Mouse (Mus musculus): ENCODE measurements around the gene Cradd. TPM values are rescaled to one million over a fixed set of nuclear protein-coding genes. Genes with fewer than 3 reads are reported as not detected.
A peak's percentile ranks its signal among the peaks of the same experiment; 100 is the strongest.

Cradd gene
- polyA plus RNA-seq, 1 experiment, result 9.5 TPM

- Histone ChIP-seq H3ac (ENCODE audit: control insufficient read depth, insufficient read length) (no peak overlapping the region), H3K4me2 (ENCODE audit: low read depth) (no peak overlapping the region), H3K79me2 (ENCODE audit: control insufficient read depth, insufficient read depth) (no peaks in the 10 kb centered on the region)
Measured at GRCm38 (mm10) chr10:95145204-95145926, 178.6 kb downstream of the Cradd start.

GRCm38 (mm10) chr10:95144414-95145130 lies 179.4 kb downstream of the Cradd start:
- TF ChIP-seq USF1 (IDR thresholded peaks at IDR 0.05; ENCODE audit: low read depth) (no peak), MYOG (IDR thresholded peaks at IDR 0.05; ENCODE audit: control insufficient read depth in 1 of 3, insufficient read depth in 1 of 3, insufficient read length in 2 of 3, low read depth in 2 of 3) (no peak), SRF (IDR thresholded peaks at IDR 0.05; ENCODE audit: control insufficient read depth, insufficient read length, low read depth) (no peak), POLR2AphosphoS2 (IDR thresholded peaks at IDR 0.05; ENCODE audit: insufficient read length, low read depth) (no peak), TCF12 (IDR thresholded peaks at IDR 0.05; ENCODE audit: insufficient read depth, poor library complexity, severe bottlenecking) (no peak), E2F4 (IDR thresholded peaks at IDR 0.05; ENCODE audit: insufficient read depth) (no peak), MAX (IDR thresholded peaks at IDR 0.05; ENCODE audit: low read depth) (no peak), POLR2A (IDR thresholded peaks at IDR 0.05; ENCODE audit: insufficient read length, low read depth) (no peak), TCF3 (IDR thresholded peaks at IDR 0.05; ENCODE audit: insufficient read length, low read depth) (no peak), MYOD1 (IDR thresholded peaks at IDR 0.05; ENCODE audit: control insufficient read depth in 1 of 3, insufficient read length in 2 of 3, low read depth in 2 of 3) (no peak), REST (IDR thresholded peaks at IDR 0.05; ENCODE audit: insufficient read depth, insufficient read length) (no peak)
- no peak overlapping the region for H3K4me3 ChIP-seq
- no peaks in the 10 kb centered on the region for H3K27me3 ChIP-seq (ENCODE audit: control insufficient read depth, insufficient read depth, insufficient read length)
- H3K36me3 ChIP-seq (ENCODE audit: control insufficient read depth, insufficient read depth), result no peaks in the 10 kb centered on the region
- no peaks in the 10 kb centered on the region for H3K79me2 ChIP-seq (ENCODE audit: control insufficient read depth, insufficient read depth)
- no peak overlapping the region for H3K4me2 ChIP-seq (ENCODE audit: low read depth)
- no peak overlapping the region for H3ac ChIP-seq (ENCODE audit: control insufficient read depth, insufficient read length)

More at GRCm38 (mm10) chr10:95145204-95145926, 178.6 kb downstream of the Cradd start:
- H3K36me3 ChIP-seq (ENCODE audit: control insufficient read depth, insufficient read depth), result no peaks in the 10 kb centered on the region
- H3K4me3 ChIP-seq, result no peak overlapping the region
- TF ChIP-seq MYOD1 (IDR thresholded peaks at IDR 0.05; ENCODE audit: control insufficient read depth in 1 of 3, insufficient read length in 2 of 3, low read depth in 2 of 3), result peak in 1 of 3 experiments; percentile 32
- TF ChIP-seq MYOG (IDR thresholded peaks at IDR 0.05; ENCODE audit: control insufficient read depth in 1 of 3, insufficient read depth in 1 of 3, insufficient read length in 2 of 3, low read depth in 2 of 3), result no peak
- no peak for TF ChIP-seq REST (IDR thresholded peaks at IDR 0.05; ENCODE audit: insufficient read depth, insufficient read length)
- no peaks in the 10 kb centered on the region for H3K27me3 ChIP-seq (ENCODE audit: control insufficient read depth, insufficient read depth, insufficient read length)

- TF ChIP-seq TCF3 (IDR thresholded peaks at IDR 0.05; ENCODE audit: insufficient read length, low read depth) (no peak), TCF12 (IDR thresholded peaks at IDR 0.05; ENCODE audit: insufficient read depth, poor library complexity, severe bottlenecking) (no peak), USF1 (IDR thresholded peaks at IDR 0.05; ENCODE audit: low read depth) (no peak), MAX (IDR thresholded peaks at IDR 0.05; ENCODE audit: low read depth) (no peak), POLR2AphosphoS2 (IDR thresholded peaks at IDR 0.05; ENCODE audit: insufficient read length, low read depth) (no peak)
- no peaks in the 10 kb centered on the region for H3K27me3 ChIP-seq (ENCODE audit: control insufficient read depth, insufficient read depth, insufficient read length)
- no peak overlapping the region for H3ac ChIP-seq (ENCODE audit: control insufficient read depth, insufficient read length)
- no peaks in the 10 kb centered on the region for H3K36me3 ChIP-seq (ENCODE audit: control insufficient read depth, insufficient read depth)
- no peak overlapping the region for H3K4me3 ChIP-seq
- H3K79me2 ChIP-seq (ENCODE audit: control insufficient read depth, insufficient read depth), result no peaks in the 10 kb centered on the region
- H3K4me2 ChIP-seq (ENCODE audit: low read depth), result no peak overlapping the region
Measured at GRCm38 (mm10) chr10:95143446-95144114, 180.4 kb downstream of the Cradd start.

GRCm38 (mm10) chr10:95142844-95143435 lies 181.0 kb downstream of the Cradd start:
- Histone ChIP-seq H3K4me2 (ENCODE audit: low read depth) (no peak overlapping the region), H3K4me3 (no peak overlapping the region), H3K27me3 (ENCODE audit: control insufficient read depth, insufficient read depth, insufficient read length) (no peaks in the 10 kb centered on the region), H3K36me3 (ENCODE audit: control insufficient read depth, insufficient read depth) (no peaks in the 10 kb centered on the region), H3K79me2 (ENCODE audit: control insufficient read depth, insufficient read depth) (no peaks in the 10 kb centered on the region), H3ac (ENCODE audit: control insufficient read depth, insufficient read length) (no peak overlapping the region)
- TF ChIP-seq POLR2AphosphoS2 (IDR thresholded peaks at IDR 0.05; ENCODE audit: insufficient read length, low read depth), result no peak
- TF ChIP-seq POLR2A (IDR thresholded peaks at IDR 0.05; ENCODE audit: insufficient read length, low read depth), result no peak
- no peak for TF ChIP-seq REST (IDR thresholded peaks at IDR 0.05; ENCODE audit: insufficient read depth, insufficient read length)
- peak; percentile 40; the same call in 1 of the 2 replicates for TF ChIP-seq CEBPB (IDR thresholded peaks at IDR 0.05; ENCODE audit: insufficient read depth, poor library complexity, severe bottlenecking)
- no peak for TF ChIP-seq MAX (IDR thresholded peaks at IDR 0.05; ENCODE audit: low read depth)
- no peak for TF ChIP-seq MYOD1 (IDR thresholded peaks at IDR 0.05; ENCODE audit: control insufficient read depth in 1 of 3, insufficient read length in 2 of 3, low read depth in 2 of 3)
- no peak for TF ChIP-seq MYOG (IDR thresholded peaks at IDR 0.05; ENCODE audit: control insufficient read depth in 1 of 3, insufficient read depth in 1 of 3, insufficient read length in 2 of 3, low read depth in 2 of 3)
- TF ChIP-seq E2F4 (IDR thresholded peaks at IDR 0.05; ENCODE audit: insufficient read depth), result no peak
